22 mouse cellular contexts compared by ENCODE assay signal in genomic region chr6:137000706-137001105, GRCm38 (mm10). TPM values are rescaled to one million over a fixed set of nuclear protein-coding genes. Genes with fewer than 3 reads are reported as not detected.
A peak's percentile ranks its signal among the peaks of the same experiment; 100 is the strongest.
DNase-seq lines count a peak whose midpoint lies in the region; ATAC-seq and TF ChIP-seq lines count a peak whose summit lies in the region.
"Had no signal": no experiment of that assay in that cellular context is flagged by ENCODE, and none has a peak within 500 bp of the region (broad histone marks: within the 10 kb centered on the region; RNA-seq: fewer than 3 reads in every experiment).

No protein-coding gene starts in this region.

- H3K27me3 ChIP-seq in lung, embryonic 14.5 days (ENCODE audit: insufficient read depth, low read length) = no peaks in the 10 kb centered on the region
- no peaks in the 10 kb centered on the region for H3K27me3 ChIP-seq in midbrain, embryonic 12.5 days
- no peaks in the 10 kb centered on the region for H3K27me3 ChIP-seq in stomach, postnatal 0 days (ENCODE audit: control insufficient read depth, insufficient read depth, low read length)
- H3K27me3 ChIP-seq: embryonic facial prominence, embryonic 15.5 days; Patski; stomach, embryonic 15.5 days had no signal

- no peak overlapping the region for H3K4me3 ChIP-seq in lung, embryonic 14.5 days (ENCODE audit: low read depth, low read length)
- H3K4me3 ChIP-seq in lung, adult 2 months (replicated peaks; ENCODE audit: extremely low read depth, low read depth, low read length) = no peak overlapping the region
- no peak overlapping the region for H3K4me3 ChIP-seq in ES-E14 (ENCODE audit: insufficient read depth in 1 of 2, low read depth in 1 of 2, low read length in 2 of 2, poor library complexity in 1 of 2, severe bottlenecking in 1 of 2)
- no peak overlapping the region for H3K4me3 ChIP-seq in midbrain, embryonic 12.5 days
- H3K4me3 ChIP-seq in stomach, postnatal 0 days (ENCODE audit: low read depth, low read length) = no peak overlapping the region
- H3K4me3 ChIP-seq: embryonic facial prominence, embryonic 15.5 days; left cerebral cortex, adult 2 months; stomach, embryonic 15.5 days had no signal

- H3K27ac ChIP-seq in lung, embryonic 14.5 days (ENCODE audit: low read depth) = peak overlapping the region; percentile 39; the same call in 1 of the 2 replicates
- peak overlapping the region; percentile 10; the same call in 1 of the 2 replicates for H3K27ac ChIP-seq in ES-E14 (ENCODE audit: insufficient read depth, low read depth, low read length, poor library complexity, severe bottlenecking)
- no peak overlapping the region for H3K27ac ChIP-seq in midbrain, embryonic 12.5 days (replicated peaks)
- no peak overlapping the region for H3K27ac ChIP-seq in stomach, postnatal 0 days (replicated peaks)
- H3K27ac ChIP-seq: embryonic facial prominence, embryonic 15.5 days; kidney, postnatal 0 days; left cerebral cortex, adult 2 months; liver, embryonic 14.5 days; stomach, embryonic 15.5 days had no signal

- no peaks in the 10 kb centered on the region for H3K9me3 ChIP-seq in lung, embryonic 14.5 days (ENCODE audit: low read depth, low read length)
- no peaks in the 10 kb centered on the region for H3K9me3 ChIP-seq in ES-E14 (ENCODE audit: control insufficient read depth, insufficient read depth, low read depth, low read length)
- H3K9me3 ChIP-seq in midbrain, embryonic 12.5 days = no peaks in the 10 kb centered on the region
- H3K9me3 ChIP-seq in stomach, postnatal 0 days (ENCODE audit: control insufficient read depth, low read length) = no peaks in the 10 kb centered on the region
- H3K9me3 ChIP-seq: embryonic facial prominence, embryonic 15.5 days; stomach, embryonic 15.5 days had no signal

- no peak for DNase-seq in lung, embryonic 14.5 days
- DNase-seq in lung, adult 2 months = no peak
- no peak for DNase-seq in ES-E14 (ENCODE audit: low read depth, low spot score)
- DNase-seq in retina, embryonic 14.5 days (ENCODE audit: low spot score) = peak; percentile 27
- DNase-seq in layer of hippocampus, postnatal 36 days = no peak
- DNase-seq in stomach, postnatal 0 days (ENCODE audit: low spot score) = no peak
- DNase-seq: adrenal gland, postnatal 14 days; cerebellum, adult 9-10 months; heart, postnatal 14 days; kidney, adult 2 months; layer of hippocampus, adult 9-11 months; lung, postnatal 14 days; right cerebral cortex, adult 18-20 months had no signal

- no peak for TF ChIP-seq CTCF in lung, embryonic 14.5 days (IDR thresholded peaks at IDR 0.05; ENCODE audit: low read depth)
- no peak for TF ChIP-seq CTCF in lung, adult 2 months (IDR thresholded peaks at IDR 0.05; ENCODE audit: insufficient read depth, low read length)
- no peak for TF ChIP-seq CTCF in stomach, postnatal 0 days (IDR thresholded peaks at IDR 0.05; ENCODE audit: low read depth)

- peaks cover 10% of the 10 kb centered on the region for H3K4me1 ChIP-seq in lung, embryonic 14.5 days (ENCODE audit: insufficient read depth)
- H3K4me1 ChIP-seq in lung, adult 2 months (ENCODE audit: control insufficient read depth, insufficient read depth, low read length) = no peaks in the 10 kb centered on the region
- H3K4me1 ChIP-seq in ES-E14 (ENCODE audit: control insufficient read depth in 2 of 2, insufficient read depth in 2 of 2, low read length in 2 of 2, poor library complexity in 1 of 2) = peaks cover 0 to 2% of the 10 kb centered on the region in 2 experiments; a peak in 1 of 4 replicates
- H3K4me1 ChIP-seq in midbrain, embryonic 12.5 days = no peaks in the 10 kb centered on the region
- H3K4me1 ChIP-seq in stomach, postnatal 0 days (replicated peaks; ENCODE audit: control insufficient read depth, insufficient read depth) = no peaks in the 10 kb centered on the region
- H3K4me1 ChIP-seq: embryonic facial prominence, embryonic 15.5 days; stomach, embryonic 15.5 days had no signal

- no peak for TF ChIP-seq POLR2A in lung, adult 2 months (IDR thresholded peaks at IDR 0.05; ENCODE audit: borderline replicate concordance, extremely low read depth, low read depth, low read length)

- no peak for ATAC-seq in lung, embryonic 14.5 days (ENCODE audit: insufficient read depth)
- ATAC-seq in midbrain, embryonic 12.5 days (ENCODE audit: low FRiP score, low read depth) = 0 out of 2 replicates have a peak, but pooled peaks have one; percentile 23
- no peak for ATAC-seq in stomach, postnatal 0 days (ENCODE audit: low FRiP score, low TSS enrichment)
- ATAC-seq: forebrain, embryonic 14.5 days; Patski had no signal

- no peak overlapping the region for H3K4me2 ChIP-seq in lung, embryonic 14.5 days
- no peak overlapping the region for H3K4me2 ChIP-seq in midbrain, embryonic 12.5 days (replicated peaks)
- no peak overlapping the region for H3K4me2 ChIP-seq in stomach, postnatal 0 days (replicated peaks; ENCODE audit: low read depth)
- H3K4me2 ChIP-seq: embryonic facial prominence, embryonic 15.5 days; stomach, embryonic 15.5 days had no signal

- no peaks in the 10 kb centered on the region for H3K36me3 ChIP-seq in lung, embryonic 14.5 days (ENCODE audit: insufficient read depth)
- no peaks in the 10 kb centered on the region for H3K36me3 ChIP-seq in ES-E14 (ENCODE audit: control insufficient read depth, insufficient read depth, low read length, poor library complexity, severe bottlenecking)
- H3K36me3 ChIP-seq in midbrain, embryonic 12.5 days = no peaks in the 10 kb centered on the region
- no peaks in the 10 kb centered on the region for H3K36me3 ChIP-seq in stomach, postnatal 0 days (ENCODE audit: control insufficient read depth, insufficient read depth, low read length)
- H3K36me3 ChIP-seq: embryonic facial prominence, embryonic 15.5 days; G1E; stomach, embryonic 15.5 days had no signal

- H3K9ac ChIP-seq in lung, embryonic 14.5 days = no peak overlapping the region
- H3K9ac ChIP-seq in ES-E14 (ENCODE audit: insufficient read depth, low read depth, low read length, poor library complexity, severe bottlenecking) = peak overlapping the region; percentile 11; the same call in 1 of the 2 replicates
- H3K9ac ChIP-seq in midbrain, embryonic 12.5 days (replicated peaks) = no peak overlapping the region
- no peak overlapping the region; the same call in 1 of the 2 replicates for H3K9ac ChIP-seq in stomach, postnatal 0 days (ENCODE audit: low read length)
- H3K9ac ChIP-seq: embryonic facial prominence, embryonic 15.5 days; liver, embryonic 14.5 days; stomach, embryonic 15.5 days had no signal

- in situ Hi-C loops in ES-E14 (cut with MboI; ENCODE audit: low sequenced_read_pairs in 2 of 2, unreplicated experiment in 2 of 2) = no loop called here

- 70% methylated on average over 10 of the region's 10 CpGs for WGBS in lung, embryonic 14.5 days
- WGBS in lung, adult 2 months = 76% methylated on average over 10 of the region's 10 CpGs
- WGBS in midbrain, embryonic 12.5 days = 55% methylated on average over 10 of the region's 10 CpGs
- WGBS in stomach, postnatal 0 days = 65% methylated on average over 10 of the region's 10 CpGs

- no peak for TF ChIP-seq EP300 in stomach, postnatal 0 days (optimal IDR thresholded peaks at IDR 0.05)

TF ChIP-seq in ES-E14, 5 proteins besides CTCF, POLR2A, EP300 and RAD21:
- no peak for TF ChIP-seq CHD2 (IDR thresholded peaks at IDR 0.05; ENCODE audit: low read depth, low read length)
- no peak for TF ChIP-seq ZNF384 (IDR thresholded peaks at IDR 0.05; ENCODE audit: low read depth, low read length)
- no peak for TF ChIP-seq HCFC1 (IDR thresholded peaks at IDR 0.05; ENCODE audit: borderline replicate concordance, insufficient read depth, low read length)
- TF ChIP-seq MAFK (IDR thresholded peaks at IDR 0.05; ENCODE audit: insufficient read depth, low read depth, low read length) = no peak
- TF ChIP-seq ZC3H11A (IDR thresholded peaks at IDR 0.05; ENCODE audit: borderline replicate concordance, low read depth, low read length) = no peak
TF ChIP-seq in ES-E14: peak in this region for 0.

RNA-seq across cellular contexts. Expression of gene Arhgdib, which starts 59.0 kb away (rescaled TPM):
- polyA plus RNA-seq in lung, embryonic 14.5 days (2014; fragmentation: Nextera tagmentation; extraction: Ambion mirVana) = 71.9 and 72.6 TPM in 2 replicates
- 55.5 and 82.9 TPM in 2 replicates for polyA plus RNA-seq in lung, adult 2 months (2012; rRNA removed)
- total RNA-seq in ES-E14 (2012; rRNA removed) = 6.7 and 20.9 TPM in 2 replicates
- 17.9 and 23.1 TPM in 2 replicates for polyA plus RNA-seq in midbrain, embryonic 12.5 days (2016; fragmentation: Nextera tagmentation; extraction: Ambion mirVana)
- 10 to 100 TPM in 1 of 2 experiments, 1 to 10 TPM in 1; 8.9 to 10.2 TPM for total RNA-seq in layer of hippocampus, postnatal 36 days (2021)
- 27.3 and 34.9 TPM in 2 replicates for polyA plus RNA-seq in stomach, postnatal 0 days (2015; fragmentation: Nextera tagmentation; extraction: Ambion mirVana)

Comparison
In these comparisons a context has a peak if more than half of its experiments do, and no peak if none do; other contexts are left out.
1. H3K27ac ChIP-seq: peak in lung, embryonic 14.5 days (single experiment) and ES-E14 (single experiment); none in midbrain, embryonic 12.5 days (single experiment) and stomach, postnatal 0 days (single experiment).